Mouse (Mus musculus): ENCODE measurements at regions not wholly inside any gene's neighbourhood (a gene's known extent, or its start where the extent isn't known, plus 50 kb on each side); places are given as distances from the start of the nearest gene placed in this dataset.

DNA sequence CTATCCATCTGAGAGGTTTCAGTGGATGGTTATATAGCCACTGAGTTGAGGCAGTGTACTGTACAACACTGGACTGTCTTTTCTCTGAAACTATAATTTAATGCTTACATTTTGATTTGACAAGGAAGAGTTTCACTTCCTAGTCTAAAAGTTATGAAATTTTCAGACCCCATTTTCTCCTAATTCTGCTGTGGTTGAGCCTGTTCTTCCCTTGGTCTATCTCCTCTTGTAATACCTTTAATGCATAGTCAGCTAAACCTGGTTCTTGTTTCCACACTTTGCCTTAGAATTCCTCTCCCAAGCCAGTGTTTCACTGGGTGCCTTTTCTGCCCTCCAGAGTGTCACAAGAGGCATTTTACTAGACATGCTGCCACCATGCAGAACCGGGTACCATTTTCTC is 279.3 kb upstream of the Camk1g start:
- no peak for DNase-seq (ENCODE audit: extremely low read depth, low read depth)

DNA sequence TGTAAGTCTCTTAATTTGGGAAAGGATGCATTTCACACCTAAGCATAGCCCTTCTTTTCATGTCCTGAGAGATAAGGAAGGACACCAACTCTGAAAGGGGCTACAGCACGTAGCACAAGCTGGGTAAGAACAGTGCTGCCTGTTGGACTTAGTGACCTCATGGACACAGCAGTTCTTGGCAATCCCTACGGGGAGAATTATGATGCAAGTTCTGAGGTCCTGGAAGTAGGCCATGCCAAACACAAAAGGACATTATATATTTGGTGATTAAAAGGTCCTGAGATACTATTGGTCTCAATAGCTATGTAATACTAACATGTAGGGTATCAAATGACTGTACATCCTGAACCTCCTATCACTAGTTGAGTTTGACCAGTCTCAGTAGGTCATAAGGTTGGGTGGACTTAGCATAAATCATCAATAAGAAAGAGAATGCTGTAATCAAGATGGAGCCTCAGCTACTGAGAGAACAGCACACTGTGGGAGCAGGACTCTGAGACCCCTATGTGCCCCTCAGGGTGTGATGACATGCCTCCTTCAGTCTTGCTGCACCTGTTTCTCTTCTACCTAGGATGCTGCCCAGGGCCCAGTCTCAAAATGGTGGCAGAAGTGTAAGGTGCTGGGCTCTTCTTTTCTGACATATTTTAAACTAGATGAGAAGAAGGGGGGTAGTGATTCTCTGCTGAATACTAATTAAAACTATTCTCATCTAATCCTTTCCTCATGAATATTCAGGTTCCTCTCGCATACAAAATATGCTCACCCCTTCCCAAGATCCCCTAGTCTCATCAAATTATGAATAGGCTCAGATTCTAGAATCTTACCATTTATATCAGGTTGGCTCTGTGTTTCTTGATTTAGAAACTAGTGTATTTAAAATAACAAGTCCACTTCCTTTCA is 277.5 kb upstream of the Camk1g start:
- DNase-seq (ENCODE audit: extremely low read depth, low read depth), result no peak

DNA sequence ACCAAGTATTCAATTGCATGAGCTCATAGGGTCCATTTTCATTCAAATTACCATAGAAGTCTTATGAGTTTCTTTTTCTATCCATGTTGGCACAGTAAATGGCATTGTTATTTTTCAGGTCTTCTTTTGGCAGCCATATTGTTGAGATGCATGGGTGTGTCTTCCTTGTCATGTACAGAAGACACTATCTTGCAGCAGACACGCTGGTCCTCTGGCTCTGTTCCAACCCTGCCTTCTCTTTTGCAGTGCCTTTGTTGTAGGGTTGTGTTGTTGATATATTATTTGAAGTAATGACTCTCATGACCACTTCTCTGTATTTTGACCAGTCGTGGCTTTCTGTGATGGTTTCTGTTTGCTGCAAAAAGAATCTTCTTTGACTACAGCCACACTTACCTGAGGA is 274.4 kb upstream of the Camk1g start:
- DNase-seq (ENCODE audit: extremely low read depth, low read depth), result peak; percentile 56

DNA sequence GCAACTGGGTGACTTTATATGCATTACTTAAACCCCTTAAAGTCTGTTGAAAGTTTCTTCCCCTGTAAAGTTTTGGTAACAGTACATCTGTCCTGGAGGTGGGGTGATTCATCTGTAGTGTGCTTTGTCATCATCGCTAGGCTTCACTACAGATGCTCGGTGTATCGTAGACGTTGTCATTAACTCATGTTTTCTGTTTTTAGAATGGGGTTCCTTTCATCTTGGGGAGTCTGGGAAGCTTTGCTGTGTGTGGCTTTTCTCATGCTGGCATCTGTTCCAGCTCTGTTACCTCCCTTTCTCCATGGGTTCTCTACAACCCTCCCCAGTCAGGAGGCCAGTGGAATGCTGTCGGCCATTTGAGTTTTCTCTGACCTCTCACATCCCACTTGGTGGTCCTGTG is 266.4 kb upstream of the Camk1g start:
- DNase-seq (ENCODE audit: extremely low read depth, low read depth), result no peak

DNA sequence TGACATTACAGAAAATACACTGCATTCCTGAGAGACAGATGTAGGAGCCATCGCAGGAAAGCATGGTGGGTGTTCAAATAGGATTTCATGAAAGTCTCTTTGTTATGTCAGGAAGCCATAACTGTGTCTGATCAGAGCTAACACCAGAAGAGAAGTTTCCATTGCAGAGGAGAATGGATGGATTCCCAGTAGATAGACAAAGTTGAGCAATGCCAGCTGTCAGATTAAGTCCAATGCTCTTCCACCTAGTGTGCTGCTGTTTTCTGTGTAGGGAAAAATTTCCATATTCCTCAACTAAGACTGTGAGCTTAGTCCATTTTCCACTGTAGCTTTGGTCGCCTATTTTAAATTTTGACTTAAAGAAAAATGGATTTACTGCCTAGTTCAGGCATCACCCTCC is 262.0 kb upstream of the Camk1g start:
- no peak for DNase-seq (ENCODE audit: extremely low read depth, low read depth)

DNA sequence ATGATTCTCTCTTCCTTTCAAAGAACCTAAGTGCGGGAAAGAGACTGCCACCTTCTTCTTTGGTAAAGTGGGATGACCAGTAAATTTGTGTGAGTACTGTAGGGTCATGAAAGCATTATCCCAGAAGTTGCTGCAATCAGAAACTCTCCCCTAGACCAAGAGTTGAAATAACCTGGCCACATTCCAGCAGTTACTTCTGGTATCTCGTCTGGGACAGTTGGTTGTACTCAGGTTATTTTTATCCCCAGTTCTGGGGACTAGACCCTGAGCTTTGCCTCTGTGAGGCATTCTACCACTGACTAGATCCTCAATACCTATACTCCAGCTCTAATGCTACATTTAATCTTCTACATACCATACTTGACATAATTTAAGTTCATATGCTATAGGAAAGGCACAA is 259.8 kb upstream of the Camk1g start:
- DNase-seq (ENCODE audit: extremely low read depth, low read depth), result no peak

DNA sequence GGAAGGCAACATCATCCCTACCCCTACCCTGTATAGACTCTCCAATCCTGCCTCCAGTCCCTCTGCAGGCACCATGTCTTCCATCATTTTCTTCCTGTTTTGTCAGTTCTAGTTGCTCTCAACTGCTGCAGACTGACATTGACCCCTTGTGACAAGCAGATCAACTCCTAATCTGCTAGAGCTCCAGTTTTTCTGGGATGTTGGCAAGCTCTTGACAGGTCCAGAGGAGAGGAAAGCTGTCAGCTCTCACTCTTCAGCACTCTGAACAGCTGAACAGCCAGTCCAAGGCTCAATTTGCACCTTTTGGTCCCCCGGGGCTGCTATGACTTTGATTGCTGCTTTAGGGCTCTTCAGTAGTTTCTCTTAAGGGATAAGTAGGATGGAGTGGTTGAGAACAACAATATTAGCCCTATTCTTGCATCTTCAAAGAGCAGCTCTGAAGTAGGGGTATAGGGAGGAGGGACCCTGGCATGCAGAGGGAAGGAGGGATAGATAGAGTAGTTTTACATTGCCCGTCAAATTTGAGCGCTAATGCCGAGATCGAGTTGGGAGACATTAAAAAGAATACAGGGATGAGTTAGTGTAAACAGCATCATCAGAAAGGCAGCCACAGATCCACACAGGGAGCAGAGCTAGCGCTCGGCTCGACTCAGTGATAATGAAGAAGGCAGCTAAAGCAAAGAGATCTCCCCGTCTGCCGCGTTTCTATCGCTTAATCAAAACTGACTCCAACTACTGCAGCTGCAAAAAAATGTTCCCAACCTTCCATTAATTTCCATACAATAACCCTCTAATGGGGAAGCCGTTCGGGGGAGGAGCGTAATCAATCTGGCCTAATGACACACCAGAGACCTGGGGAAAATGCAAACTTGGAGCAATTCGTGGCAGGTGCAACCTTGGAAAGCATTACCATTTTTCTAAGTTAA is 257.1 kb upstream of the Camk1g start:
- no peak for DNase-seq (ENCODE audit: extremely low read depth, low read depth)

DNA sequence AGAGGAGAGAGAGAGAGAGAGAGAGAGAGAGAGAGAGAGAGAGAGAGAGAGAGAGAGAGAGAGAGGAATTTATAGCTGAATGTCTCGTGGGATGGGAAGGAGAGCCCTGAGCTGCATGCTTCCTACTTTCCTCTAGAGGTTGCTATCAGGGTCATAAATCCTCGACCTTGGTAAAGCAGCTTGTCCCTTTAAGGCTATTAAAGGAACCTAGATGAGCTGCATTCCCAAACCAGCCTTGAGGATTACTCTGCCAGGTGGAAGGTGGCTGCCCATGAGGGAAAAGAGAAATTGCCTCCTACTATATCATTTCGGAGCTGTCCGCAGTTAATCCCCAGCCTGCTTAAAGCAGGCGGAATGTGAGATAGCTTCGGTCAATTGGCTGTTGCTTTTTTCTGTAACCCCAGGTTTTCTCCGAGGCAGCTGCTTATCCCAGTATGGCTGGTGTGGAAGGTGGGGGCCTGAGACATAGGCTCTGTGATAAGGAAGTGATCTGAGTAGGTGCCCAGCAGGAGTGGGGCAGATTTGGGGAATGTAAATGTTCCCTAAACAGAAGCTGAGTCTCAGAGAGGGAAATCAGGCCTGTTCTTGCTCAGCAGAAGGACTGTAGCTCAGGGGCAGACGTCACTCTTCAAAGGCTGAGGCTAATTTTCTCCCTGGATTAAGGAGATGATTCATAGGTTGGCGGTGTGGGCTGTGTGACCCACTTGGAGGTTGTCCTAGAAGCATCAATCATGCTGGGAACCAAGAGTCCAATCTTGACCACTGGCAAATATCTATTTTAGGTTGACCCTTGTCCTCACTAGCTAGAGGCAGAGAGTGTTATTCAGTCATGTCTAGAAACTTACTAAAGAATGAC is 255.2 kb upstream of the Camk1g start:
- no peak for DNase-seq (ENCODE audit: extremely low read depth, low read depth)

DNA sequence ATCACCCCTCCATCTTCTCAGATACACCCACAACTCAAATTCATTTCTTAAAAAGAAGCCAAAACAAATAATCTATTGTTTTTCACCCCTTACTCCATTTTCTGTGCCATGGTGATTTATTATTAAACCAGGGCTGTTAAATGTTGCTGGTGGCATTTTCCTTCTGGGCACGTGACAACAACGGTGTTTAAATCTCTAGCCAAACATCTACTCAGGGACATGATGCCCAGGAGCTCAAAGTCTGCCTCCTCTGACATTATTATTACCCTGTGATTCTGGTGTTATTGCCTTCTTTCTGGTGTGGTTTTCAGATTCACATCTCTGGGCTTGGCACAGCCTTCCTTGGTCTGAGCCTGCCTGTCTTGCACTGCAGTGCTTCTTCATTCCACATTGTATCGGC is 253.5 kb upstream of the Camk1g start:
- no peak for DNase-seq (ENCODE audit: extremely low read depth, low read depth)

DNA sequence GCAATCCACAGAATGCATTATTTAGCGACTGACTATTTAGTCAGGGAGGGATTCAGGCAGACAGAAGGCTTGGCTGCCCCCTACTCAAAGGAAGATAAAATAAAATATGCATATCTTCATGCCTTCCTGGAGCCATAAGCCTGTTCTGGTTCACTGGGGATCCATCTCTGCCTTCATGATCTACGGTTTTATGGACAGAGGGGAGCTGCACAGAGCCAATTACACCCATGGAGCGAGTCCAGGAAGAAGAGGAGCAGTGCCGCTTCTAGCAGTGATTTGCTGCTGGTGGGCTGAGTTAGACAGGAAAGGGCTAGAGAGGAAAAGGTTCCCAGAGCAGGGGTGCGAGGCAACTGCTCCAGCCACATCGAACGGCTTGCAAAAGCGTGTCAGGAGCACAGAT is 248.2 kb upstream of the Camk1g start:
- DNase-seq (ENCODE audit: extremely low read depth, low read depth), result no peak

DNA sequence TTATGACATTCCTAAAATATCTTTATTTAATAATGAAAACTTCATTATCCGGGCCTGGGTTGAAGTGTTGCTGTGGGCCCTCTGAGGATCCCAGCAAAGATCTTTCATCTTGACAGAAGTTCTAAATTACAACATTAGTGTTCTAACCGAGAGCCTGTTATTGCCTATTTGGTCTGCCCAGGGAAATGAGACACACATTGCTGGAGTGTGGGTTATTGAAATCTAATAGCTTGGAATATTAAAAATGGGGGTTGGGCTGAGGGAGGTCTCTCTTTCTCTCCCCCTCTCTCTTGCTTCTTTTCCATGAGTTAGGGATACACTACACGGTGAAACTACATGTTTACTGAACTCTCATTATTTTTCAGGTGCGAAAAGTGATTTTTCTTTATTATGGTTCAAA is 240.4 kb upstream of the Camk1g start:
- no peak for DNase-seq (ENCODE audit: extremely low read depth, low read depth)

DNA sequence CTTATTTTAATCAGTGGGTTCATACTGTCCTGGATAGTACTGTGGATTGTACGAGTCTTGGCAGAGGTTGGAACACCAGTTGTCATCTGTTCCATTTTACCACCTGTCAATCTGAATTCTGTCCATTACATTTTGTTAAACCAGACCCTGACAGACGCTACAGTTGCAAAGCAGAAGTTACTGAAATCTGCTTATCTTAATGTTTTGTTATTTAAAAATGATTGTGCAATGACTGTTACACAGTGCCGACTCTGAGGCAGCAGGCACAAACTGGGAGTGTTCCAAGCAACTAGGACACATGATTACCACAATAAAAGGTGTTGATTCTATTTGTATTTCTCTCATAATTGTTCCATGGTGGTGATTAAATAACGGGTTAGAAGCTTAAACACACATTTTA is 229.8 kb upstream of the Camk1g start:
- DNase-seq (ENCODE audit: extremely low read depth, low read depth), result no peak

DNA sequence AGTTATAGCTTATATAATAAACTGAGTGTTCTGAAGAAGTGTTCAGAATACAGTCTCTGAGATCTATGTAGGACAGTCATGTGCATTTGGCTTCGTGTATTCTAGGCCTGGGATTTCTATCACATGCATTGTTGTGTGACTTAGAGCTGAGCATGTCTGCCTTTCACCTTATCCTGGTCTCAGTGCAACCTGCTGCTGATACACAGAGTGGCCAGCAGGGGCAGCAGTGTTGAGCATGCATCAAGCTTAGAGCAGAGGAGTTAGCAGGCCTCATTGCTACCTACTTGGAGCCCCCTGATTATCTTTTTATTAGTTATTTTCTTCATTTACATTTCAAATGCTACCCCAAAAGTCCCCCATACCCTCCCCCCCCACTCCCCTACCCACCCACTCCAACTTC is 229.1 kb upstream of the Camk1g start:
- no peak for DNase-seq (ENCODE audit: extremely low read depth, low read depth)

DNA sequence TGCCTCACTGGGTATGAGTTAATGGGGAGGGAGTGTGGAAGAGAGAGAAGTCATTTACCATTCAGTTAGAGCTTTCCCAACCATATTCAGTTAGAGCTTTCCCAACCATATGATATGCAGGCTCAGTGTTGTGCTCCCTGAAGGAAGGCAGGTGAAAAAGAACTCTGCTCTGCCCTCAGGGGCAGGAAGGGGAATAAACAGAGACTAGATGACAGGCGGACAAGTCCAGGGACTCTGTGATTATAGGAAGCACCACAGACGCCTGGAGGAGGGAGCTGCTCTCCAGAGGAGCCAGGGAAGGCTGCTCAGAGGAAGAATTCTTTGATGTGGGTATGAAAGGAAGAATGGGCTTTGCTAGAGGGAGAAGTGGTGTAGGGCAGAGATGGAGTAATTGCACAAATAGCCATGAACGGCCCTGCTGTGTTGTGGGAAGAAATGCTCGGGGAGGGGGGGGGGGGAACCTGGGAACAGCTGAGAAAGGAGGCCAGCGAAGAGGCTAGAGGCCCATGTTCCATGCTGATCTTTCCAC is 220.3 kb upstream of the Camk1g start:
- DNase-seq (ENCODE audit: extremely low read depth, low read depth), result no peak

DNA sequence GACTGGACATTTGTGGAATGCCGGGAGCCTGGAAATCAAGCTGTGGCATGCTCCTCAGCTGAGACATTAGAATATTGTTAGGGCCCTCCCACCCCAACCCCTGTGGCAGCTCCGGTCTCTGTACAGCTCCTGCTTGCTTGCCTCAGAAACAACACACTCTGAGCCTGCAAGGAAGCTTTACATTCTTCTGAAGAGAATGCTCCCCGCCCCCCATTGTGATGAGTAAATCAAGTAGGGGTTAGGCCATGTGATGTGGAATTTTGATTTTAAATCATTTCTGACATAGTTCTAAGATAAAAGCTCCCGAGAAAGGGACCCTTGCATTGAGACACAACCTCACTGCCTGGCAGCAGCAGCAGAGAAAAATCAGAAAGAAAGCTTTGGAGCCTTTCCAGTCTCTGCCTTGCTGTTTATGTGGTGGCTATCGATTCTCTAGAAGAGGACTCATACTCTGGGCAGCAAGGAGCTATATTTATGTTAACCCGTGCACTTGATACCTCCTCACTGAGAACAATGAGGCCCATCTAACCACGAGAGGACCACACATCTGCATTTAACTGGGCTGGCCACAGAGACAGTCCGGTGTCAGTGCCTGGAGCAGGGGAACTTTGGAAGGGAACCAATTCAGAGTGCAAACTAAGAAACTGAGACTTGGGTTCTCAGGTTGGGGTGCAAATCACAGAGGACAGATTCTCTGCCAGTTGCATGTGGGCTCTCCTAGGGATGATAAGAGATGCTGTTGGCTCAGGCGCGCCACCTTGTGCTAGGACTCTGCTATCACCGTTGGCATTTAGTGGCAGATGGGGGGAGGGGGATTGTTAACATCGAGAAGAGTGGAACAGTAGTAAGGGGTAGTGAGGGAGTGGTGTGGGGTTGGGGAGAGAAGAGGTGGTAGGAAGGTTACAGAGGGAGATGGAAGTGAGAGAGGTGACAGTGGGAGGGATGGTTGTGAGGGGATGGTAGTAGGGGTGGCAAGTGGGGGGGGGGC is 218.7 kb upstream of the Camk1g start:
- no peak for DNase-seq (ENCODE audit: extremely low read depth, low read depth)

DNA sequence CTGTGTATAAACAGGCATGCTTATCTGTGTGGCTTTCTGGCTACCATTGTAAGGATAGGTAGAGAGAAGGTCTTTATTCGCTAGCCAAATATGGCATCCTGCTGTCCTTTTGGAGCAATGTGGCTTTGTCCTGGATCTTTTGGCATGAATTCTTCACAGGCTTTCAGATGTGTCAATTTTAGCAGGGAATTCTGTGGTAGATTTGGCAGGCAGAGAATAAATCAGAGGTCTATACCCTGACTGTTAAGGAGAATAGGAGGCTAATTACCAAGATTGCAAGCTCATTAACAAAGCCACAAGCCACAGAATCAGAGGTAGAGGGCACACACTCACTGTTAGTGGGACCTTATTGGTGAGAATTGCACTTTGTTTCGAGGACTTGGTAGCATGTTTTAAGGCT is 217.2 kb upstream of the Camk1g start:
- no peak for DNase-seq (ENCODE audit: extremely low read depth, low read depth)

DNA sequence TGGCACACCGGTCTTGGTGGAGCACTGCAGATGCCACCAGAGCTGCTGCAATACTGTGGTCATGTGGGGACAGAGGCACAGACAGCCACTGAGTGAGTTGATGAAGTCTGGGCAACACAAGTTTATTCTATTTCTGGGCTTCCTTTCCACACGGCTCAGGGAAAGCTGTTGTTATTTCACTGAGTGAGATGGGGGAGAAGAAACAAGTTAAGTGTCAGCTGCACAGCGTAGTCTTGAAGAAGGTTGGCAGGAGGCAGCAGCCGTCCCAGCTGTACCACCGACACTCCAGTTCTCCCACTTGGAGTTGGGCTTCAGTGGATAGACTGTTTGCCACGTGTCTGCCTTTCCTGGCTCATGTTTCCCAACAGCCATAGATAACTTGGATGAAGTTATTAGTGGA is 216.8 kb upstream of the Camk1g start:
- DNase-seq (ENCODE audit: extremely low read depth, low read depth), result no peak

DNA sequence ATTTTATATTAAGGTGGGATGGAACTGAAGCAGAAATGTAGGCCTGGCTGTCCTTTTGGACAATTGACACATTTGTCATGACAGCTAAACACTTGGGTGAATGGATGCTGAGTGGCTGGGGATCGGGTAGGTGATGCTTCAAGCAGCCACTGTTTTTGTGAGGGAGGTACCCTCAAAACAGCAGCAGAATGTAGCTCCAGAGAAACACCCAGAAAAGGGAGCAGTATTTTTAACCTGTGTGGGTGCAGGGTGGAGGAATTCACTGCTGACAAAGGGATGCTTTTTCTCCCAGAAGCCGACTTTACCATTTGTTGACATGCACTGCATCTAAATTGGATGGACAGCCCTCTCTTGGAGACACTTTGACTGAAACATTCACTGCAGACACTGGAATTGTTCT is 213.7 kb upstream of the Camk1g start:
- DNase-seq (ENCODE audit: extremely low read depth, low read depth), result no peak

DNA sequence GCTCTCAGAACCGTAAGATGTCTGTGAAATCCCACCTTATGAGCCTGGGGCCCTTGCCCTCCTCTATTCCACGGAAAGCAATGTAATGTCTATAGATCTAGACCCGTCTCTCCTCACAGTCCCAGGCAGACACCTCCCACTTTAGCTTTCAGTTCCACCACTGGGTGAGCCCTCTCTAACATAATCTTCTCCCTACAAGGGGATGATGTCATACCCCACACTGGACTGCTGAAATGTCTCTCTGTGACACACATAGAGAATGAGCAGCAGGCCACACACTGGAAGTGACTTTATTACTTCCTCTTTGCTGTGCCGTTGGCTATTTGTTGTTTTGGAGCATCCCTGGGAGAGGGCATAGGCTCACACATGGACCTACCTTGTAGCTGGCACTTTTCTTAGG is 210.3 kb upstream of the Camk1g start:
- DNase-seq (ENCODE audit: extremely low read depth, low read depth), result no peak

DNA sequence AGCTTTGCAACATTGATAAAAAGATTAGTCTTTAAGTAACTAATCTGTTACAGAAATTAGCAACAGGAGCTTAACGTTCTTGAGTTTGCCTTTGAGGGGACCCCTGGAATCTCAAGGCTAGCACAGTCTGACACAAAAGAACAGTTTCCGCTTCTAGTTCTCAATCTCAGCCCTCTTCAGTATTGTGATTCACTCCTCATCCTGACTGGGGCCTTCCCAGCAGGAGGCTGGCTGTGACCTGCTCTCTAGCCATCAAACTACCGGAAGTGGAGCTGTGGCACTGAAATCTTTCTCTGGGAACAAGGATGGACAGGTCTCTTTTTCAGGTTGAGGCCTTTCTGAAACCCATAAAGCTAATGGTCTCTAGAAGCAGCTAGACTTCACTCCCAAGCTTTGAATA is 209.6 kb upstream of the Camk1g start:
- no peak for DNase-seq (ENCODE audit: extremely low read depth, low read depth)

All from MEL-GATA-1-ER (cell line).